Mouse (Mus musculus): Measurements from ENCODE around the gene Nit1. TPM values are rescaled to one million over a fixed set of nuclear protein-coding genes. Genes with fewer than 3 reads are reported as not detected.

Nit1 gene
- polyA plus RNA-seq, 1 experiment from 2014 or later, result 57.5 TPM

Other genes starting within 250 kb of the Nit1 start
- gene Cfap126, start 231.7 kb downstream of the Nit1 start, polyA plus RNA-seq (2015; fragmentation: Nextera tagmentation; extraction: Ambion mirVana), result 2.0 and 3.7 TPM in 2 replicates
- 260 and 273 TPM in 2 replicates for gene Sdhc, start 195.0 kb downstream of the Nit1 start, polyA plus RNA-seq (2015; fragmentation: Nextera tagmentation; extraction: Ambion mirVana)
- gene Mpz, start 194.9 kb downstream of the Nit1 start, polyA plus RNA-seq (2015; fragmentation: Nextera tagmentation; extraction: Ambion mirVana), result 0.15 and 0.20 TPM in 2 replicates
- gene Pcp4l1, start 149.4 kb downstream of the Nit1 start, polyA plus RNA-seq (2015; fragmentation: Nextera tagmentation; extraction: Ambion mirVana), result 17.0 and 23.0 TPM in 2 replicates
- 0.30 and 0.42 TPM in 2 replicates for gene Nr1i3, start 131.7 kb downstream of the Nit1 start, polyA plus RNA-seq (2015; fragmentation: Nextera tagmentation; extraction: Ambion mirVana)
- gene Tomm40l, start 123.1 kb downstream of the Nit1 start, polyA plus RNA-seq (2015; fragmentation: Nextera tagmentation; extraction: Ambion mirVana), result 33.5 and 37.9 TPM in 2 replicates
- gene Apoa2, start 120.6 kb downstream of the Nit1 start, polyA plus RNA-seq (2015; fragmentation: Nextera tagmentation; extraction: Ambion mirVana), result 2.6 and 5.1 TPM in 2 replicates
- gene Fcer1g, start 111.3 kb downstream of the Nit1 start, polyA plus RNA-seq (2015; fragmentation: Nextera tagmentation; extraction: Ambion mirVana), result 20.2 and 20.8 TPM in 2 replicates
- gene Adamts4, start 95.2 kb downstream of the Nit1 start, polyA plus RNA-seq (2015; fragmentation: Nextera tagmentation; extraction: Ambion mirVana), result 6.5 and 7.4 TPM in 2 replicates
- gene Ndufs2, start 94.3 kb downstream of the Nit1 start, polyA plus RNA-seq (2015; fragmentation: Nextera tagmentation; extraction: Ambion mirVana), result 231 and 234 TPM in 2 replicates
- gene B4galt3, start 75.3 kb downstream of the Nit1 start, polyA plus RNA-seq (2015; fragmentation: Nextera tagmentation; extraction: Ambion mirVana), result 99.0 and 99.8 TPM in 2 replicates
- gene Ppox, start 64.5 kb downstream of the Nit1 start, polyA plus RNA-seq (2015; fragmentation: Nextera tagmentation; extraction: Ambion mirVana), result 56.0 and 56.4 TPM in 2 replicates
- gene Usp21, start 57.7 kb downstream of the Nit1 start, polyA plus RNA-seq (2015; fragmentation: Nextera tagmentation; extraction: Ambion mirVana), result 112 and 121 TPM in 2 replicates
- gene Ufc1, start 50.6 kb downstream of the Nit1 start, polyA plus RNA-seq (2015; fragmentation: Nextera tagmentation; extraction: Ambion mirVana), result 112 and 126 TPM in 2 replicates
- 54.3 and 56.9 TPM in 2 replicates for gene Dedd, start 16.5 kb downstream of the Nit1 start, polyA plus RNA-seq (2015; fragmentation: Nextera tagmentation; extraction: Ambion mirVana)
- 166 and 177 TPM in 2 replicates for gene Pfdn2, start within 50 bp of the Nit1 start, polyA plus RNA-seq (2015; fragmentation: Nextera tagmentation; extraction: Ambion mirVana)
- 4.2 and 4.6 TPM in 2 replicates for gene Klhdc9, start 15.2 kb upstream of the Nit1 start, polyA plus RNA-seq (2015; fragmentation: Nextera tagmentation; extraction: Ambion mirVana)
- gene Nectin4, start 24.5 kb upstream of the Nit1 start, polyA plus RNA-seq (2015; fragmentation: Nextera tagmentation; extraction: Ambion mirVana), result 0.70 and 0.97 TPM in 2 replicates
- 0.63 TPM in 2 replicates for gene Arhgap30, start 43.3 kb upstream of the Nit1 start, polyA plus RNA-seq (2015; fragmentation: Nextera tagmentation; extraction: Ambion mirVana)
- 237 and 239 TPM in 2 replicates for gene Usf1, start 65.7 kb upstream of the Nit1 start, polyA plus RNA-seq (2015; fragmentation: Nextera tagmentation; extraction: Ambion mirVana)
- gene Tstd1, start 73.2 kb upstream of the Nit1 start, polyA plus RNA-seq (2015; fragmentation: Nextera tagmentation; extraction: Ambion mirVana), result 11.7 and 13.3 TPM in 2 replicates
- 8.3 and 9.7 TPM in 2 replicates for gene F11r, start 91.9 kb upstream of the Nit1 start, polyA plus RNA-seq (2015; fragmentation: Nextera tagmentation; extraction: Ambion mirVana)
- gene Alyref2, start 157.8 kb upstream of the Nit1 start, polyA plus RNA-seq (2015; fragmentation: Nextera tagmentation; extraction: Ambion mirVana), result 30.1 and 31.2 TPM in 2 replicates
- gene Itln1, start 189.6 kb upstream of the Nit1 start, polyA plus RNA-seq (2015; fragmentation: Nextera tagmentation; extraction: Ambion mirVana), result not detected in 2 replicates
- not detected in 2 replicates for gene Cd244a, start 213.5 kb upstream of the Nit1 start, polyA plus RNA-seq (2015; fragmentation: Nextera tagmentation; extraction: Ambion mirVana)

Measured in midbrain, embryonic 13.5 days (tissue).